Mouse (Mus musculus) olfactory bulb, adult 2 months (tissue): Measurements from ENCODE around the gene Ywhag. TPM values are rescaled to one million over a fixed set of nuclear protein-coding genes. Genes with fewer than 3 reads are reported as not detected.

Experiments
- H3K27ac ChIP-seq: fragments of 200-500 bp; 2 replicates; pipeline ENCODE4 v1.5.1; 2012; ENCODE audit warnings: low read depth, low read length; ENCODE audit not compliant: insufficient read depth
- H3K4me1 ChIP-seq: fragments of 200-500 bp; 2 replicates; pipeline ENCODE4 v1.6.1; 2012; ENCODE audit warnings: low read length; ENCODE audit not compliant: control insufficient read depth, insufficient read depth
- H3K4me3 ChIP-seq: fragments of 200-500 bp; 2 replicates; pipeline ENCODE4 v1.5.1; 2012; ENCODE audit warnings: mild to moderate bottlenecking, low read depth, low read length, moderate library complexity; ENCODE audit not compliant: insufficient read depth
- CTCF ChIP-seq: fragments of 200-500 bp; IDR thresholded peaks from 2 replicates; pipeline ENCODE4 v1.5.1; 2012; ENCODE audit warnings: low read depth, mild to moderate bottlenecking, low read length, moderate library complexity; ENCODE audit not compliant: insufficient read depth
- POLR2A ChIP-seq: fragments of 200-500 bp; IDR thresholded peaks from 2 replicates; pipeline ENCODE4 v1.6.1; 2012; ENCODE audit warnings: mild to moderate bottlenecking, low read depth, low read length, moderate library complexity; ENCODE audit not compliant: insufficient read depth
- WGBS: fragments of 180-500 bp; shearing (Covaris S2); methylation state at CpG from one replicate; pipeline ENCODE4 v1.1.7; 2018; 5-methylcytosine and 5-hydroxymethylcytosine counted together
- polyA plus RNA-seq: library from polyadenylated mRNA; stranded (reverse); fragments of >200 nt; gene quantifications from 2 replicates; pipeline ENCODE4 v1.2.4, GENCODE M21; 2012; ENCODE audit warnings: low replicate concordance; ENCODE audit not compliant: missing spikeins, insufficient read depth, insufficient read length

Ywhag gene
- polyA plus RNA-seq, 1 experiment = 282 TPM

DNA sequence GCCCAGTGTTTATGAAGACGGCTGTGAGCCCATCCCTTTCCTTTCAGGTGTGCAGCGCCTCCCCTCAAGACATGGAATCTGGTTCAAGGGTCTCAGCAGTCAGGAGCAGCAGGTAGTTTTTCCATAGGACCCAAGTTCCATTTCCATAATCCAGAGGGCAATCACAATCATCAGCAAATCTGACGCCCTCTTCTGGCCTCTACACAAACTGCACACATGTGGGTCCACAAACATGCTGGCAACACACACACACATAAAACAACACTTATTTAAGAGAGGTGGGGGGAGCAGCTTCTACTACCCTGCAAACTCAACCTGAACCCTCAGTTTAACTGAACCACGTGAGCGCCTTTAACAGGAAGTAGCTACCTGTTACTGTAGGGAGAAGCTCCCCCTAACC lies 15.8 kb downstream of the Ywhag start:
- TF ChIP-seq CTCF = no peak
- TF ChIP-seq POLR2A = no peak
- Histone ChIP-seq H3K4me1 (peaks cover 23% of the 10 kb centered on the region), H3K4me3 (no peak overlapping the region), H3K27ac (no peak overlapping the region)
- 94% methylated on average over 5 of the region's 5 CpGs for WGBS

DNA sequence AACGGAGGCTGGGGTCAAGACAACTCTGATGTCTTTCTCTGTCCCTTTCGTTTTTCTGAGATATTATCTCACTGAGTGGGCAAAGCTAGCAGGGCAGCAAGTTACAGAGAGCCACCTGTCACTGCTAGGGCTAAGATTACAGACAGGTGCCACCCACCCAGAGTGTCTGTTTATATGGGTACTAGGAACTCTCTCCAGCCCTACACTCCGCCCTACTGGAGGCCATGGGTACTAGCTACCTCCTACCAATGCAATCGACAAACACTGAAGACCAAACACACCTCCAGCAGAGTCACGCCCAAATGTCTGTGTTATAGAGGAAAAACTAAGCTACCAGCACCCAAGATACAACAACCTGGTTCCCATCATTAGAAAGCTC lies 16.4 kb downstream of the Ywhag start:
- TF ChIP-seq POLR2A = no peak
- no peak overlapping the region for H3K4me3 ChIP-seq
- peaks cover 26% of the 10 kb centered on the region for H3K4me1 ChIP-seq
- 91% methylated on average over 5 of the region's 5 CpGs for WGBS
- no peak overlapping the region for H3K27ac ChIP-seq

DNA sequence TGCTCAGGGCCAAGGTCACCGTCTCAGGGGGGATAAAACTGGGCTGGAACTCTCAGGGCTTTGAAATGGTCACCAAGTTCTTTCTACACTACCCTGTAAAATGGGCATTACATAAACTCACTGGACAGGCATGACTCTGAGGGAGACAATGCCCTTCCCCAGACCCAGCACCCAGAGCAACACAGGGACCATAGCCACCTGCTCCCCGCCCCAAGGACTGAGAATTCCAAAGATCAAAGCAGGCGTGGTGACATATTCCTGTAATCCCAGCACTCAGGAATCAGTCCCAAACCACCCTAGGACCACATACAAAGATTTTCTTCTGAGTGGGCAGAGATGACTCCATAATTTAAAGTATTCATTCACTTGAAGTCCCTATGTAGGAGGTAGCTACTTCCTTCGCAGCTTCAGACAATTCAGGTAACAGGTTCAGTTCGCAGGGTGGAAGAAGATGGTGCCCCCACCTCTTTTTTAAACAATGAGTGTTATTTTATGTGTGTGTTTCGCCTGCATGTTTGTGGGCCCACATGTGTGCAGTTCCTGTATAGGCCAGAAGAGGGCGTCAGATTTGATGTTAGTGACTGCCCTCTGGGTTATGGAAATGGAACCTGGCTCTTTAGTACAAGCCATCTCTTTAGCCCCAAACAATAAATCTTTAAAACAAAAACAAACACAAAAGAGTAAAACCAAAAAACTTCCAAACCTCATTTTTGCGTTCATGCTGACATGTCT lies 16.9 kb downstream of the Ywhag start:
- no peak for TF ChIP-seq CTCF
- no peak for TF ChIP-seq POLR2A
- 88% methylated on average over 8 of the region's 8 CpGs for WGBS
- Histone ChIP-seq H3K27ac (no peak overlapping the region), H3K4me3 (no peak overlapping the region), H3K4me1 (peaks cover 27% of the 10 kb centered on the region)

DNA sequence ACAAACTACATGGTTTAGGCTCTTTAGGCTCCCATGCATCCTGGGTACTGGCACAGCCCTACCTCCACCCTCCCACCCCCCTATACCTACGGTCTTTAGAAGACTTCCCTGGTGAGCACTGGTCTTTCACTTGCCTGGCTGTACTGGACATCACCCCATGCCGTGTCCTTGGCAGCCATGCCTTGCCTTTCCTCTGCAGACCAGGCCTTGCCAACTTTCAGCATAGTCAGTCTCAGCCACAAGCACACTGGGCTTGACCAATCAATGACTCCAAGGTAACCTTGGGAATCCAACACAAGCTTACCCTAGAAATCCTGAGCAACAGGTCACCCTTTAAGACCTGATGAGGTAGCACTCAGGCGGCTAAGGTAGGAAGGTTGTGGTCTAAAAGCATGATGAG lies 17.8 kb downstream of the Ywhag start:
- 78% methylated on average over 3 of the region's 3 CpGs for WGBS
- TF ChIP-seq POLR2A = no peak
- no peak for TF ChIP-seq CTCF
- H3K4me1 ChIP-seq = peaks cover 29% of the 10 kb centered on the region
- no peak overlapping the region for H3K27ac ChIP-seq
- no peak overlapping the region for H3K4me3 ChIP-seq

DNA sequence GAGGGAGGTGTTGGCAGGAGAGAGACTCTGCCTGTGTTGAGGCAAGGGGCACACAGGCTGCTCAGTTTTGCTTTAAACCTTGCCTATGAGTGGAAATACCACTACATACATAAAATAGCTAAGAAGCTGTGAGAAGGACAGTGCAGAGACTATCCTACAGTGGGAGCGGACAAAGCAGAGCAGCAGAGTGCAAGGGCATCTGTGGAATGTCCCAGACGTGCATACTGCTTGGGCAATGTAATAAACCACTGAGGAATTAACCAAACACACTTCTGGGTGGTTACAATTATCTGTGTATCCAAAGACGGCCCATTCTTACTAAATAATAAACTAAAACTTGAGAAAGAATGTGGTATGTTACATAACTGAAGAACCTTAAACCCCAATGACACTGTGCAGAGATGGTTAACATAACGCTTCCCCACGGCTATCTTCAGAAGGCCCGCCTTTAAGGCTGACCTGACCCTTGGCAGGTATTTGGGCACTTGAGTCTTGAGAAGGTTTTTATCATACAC lies 18.3 kb downstream of the Ywhag start:
- WGBS = 82% methylated on average over 6 of the region's 6 CpGs
- Histone ChIP-seq H3K27ac (no peak overlapping the region), H3K4me3 (no peak overlapping the region)

DNA sequence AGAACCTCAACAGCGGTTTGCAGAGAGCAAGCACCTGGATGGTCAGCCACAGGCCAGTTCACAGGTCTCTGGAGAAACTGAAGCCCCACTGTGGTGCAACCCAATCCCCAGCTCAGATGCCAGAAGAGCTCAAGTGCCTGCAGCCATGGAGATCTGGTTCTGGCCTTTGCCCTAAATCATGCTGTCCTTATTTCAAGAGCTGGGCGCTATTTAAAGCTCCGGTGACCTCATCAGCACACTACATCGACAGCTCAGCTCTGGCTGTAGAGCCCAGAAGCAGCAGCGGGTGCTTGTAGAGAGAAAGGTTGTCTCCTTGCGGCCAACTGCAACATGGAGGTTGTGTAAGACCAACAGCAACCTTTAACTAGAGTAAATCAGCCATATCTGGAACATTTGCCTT lies 20.3 kb downstream of the Ywhag start:
- no peak for TF ChIP-seq CTCF
- TF ChIP-seq POLR2A = no peak
- Histone ChIP-seq H3K4me1 (peaks cover 44% of the 10 kb centered on the region), H3K27ac (no peak overlapping the region), H3K4me3 (no peak overlapping the region)
- WGBS = 58% methylated on average over 6 of the region's 6 CpGs

More for the DNA sequence above, 18.3 kb downstream of the Ywhag start:
- TF ChIP-seq CTCF (no peak), POLR2A (no peak)
- H3K4me1 ChIP-seq = peaks cover 34% of the 10 kb centered on the region

DNA sequence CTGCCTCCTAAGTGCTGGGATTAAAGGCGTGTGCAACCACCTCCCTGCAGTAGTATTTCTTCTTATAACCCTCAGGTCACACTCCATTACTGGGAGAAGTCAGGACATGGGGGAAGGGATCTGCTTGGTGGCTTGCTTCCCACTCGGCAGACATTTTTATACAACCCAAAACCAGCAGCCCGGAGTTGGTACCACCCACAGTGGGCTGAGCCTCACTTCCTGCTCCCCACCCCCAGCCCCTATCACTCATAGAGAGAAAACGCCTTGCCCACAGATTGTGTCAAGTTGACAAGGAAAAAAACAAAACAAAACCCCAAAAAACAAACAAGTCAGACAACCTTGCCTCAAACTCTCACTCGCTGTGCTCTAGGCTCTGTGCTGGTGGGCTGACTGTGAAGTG lies 21.2 kb downstream of the Ywhag start:
- WGBS = 49% methylated on average over 5 of the region's 5 CpGs
- no peak for TF ChIP-seq POLR2A
- TF ChIP-seq CTCF = no peak
- Histone ChIP-seq H3K27ac (no peak overlapping the region), H3K4me1 (peaks cover 48% of the 10 kb centered on the region), H3K4me3 (no peak overlapping the region)

DNA sequence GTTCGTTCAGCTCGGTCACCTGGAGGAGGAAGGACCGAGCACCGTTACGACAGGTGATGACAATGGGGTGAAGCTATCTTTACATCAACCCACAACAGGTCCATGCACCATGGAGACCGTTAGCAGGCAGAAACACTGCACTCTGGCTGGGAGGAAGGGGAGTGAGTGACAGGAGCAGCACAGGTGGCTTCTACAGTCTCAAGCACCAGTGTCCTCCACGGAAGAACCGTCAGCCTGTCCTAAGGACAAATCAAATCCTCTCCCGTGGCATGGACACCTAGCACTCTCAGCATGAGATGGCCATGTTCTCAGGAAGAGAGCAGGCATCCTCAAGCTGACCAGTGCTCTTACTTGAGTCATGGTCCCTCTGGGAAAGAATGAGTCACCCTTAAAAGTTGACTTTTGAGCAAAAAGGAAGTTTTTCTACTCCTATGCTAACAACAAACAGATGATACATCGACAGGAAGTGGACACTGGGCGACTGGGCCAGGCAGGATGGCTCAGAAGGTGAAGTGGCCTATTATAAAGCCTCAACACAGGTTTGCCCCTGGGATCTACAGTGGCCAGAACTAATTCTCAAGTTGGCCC lies 22.7 kb downstream of the Ywhag start:
- WGBS = 87% methylated on average over 11 of the region's 11 CpGs
- Histone ChIP-seq H3K4me1 (peaks cover 53% of the 10 kb centered on the region), H3K27ac (no peak overlapping the region), H3K4me3 (no peak overlapping the region)
- no peak for TF ChIP-seq CTCF
- TF ChIP-seq POLR2A = no peak

DNA sequence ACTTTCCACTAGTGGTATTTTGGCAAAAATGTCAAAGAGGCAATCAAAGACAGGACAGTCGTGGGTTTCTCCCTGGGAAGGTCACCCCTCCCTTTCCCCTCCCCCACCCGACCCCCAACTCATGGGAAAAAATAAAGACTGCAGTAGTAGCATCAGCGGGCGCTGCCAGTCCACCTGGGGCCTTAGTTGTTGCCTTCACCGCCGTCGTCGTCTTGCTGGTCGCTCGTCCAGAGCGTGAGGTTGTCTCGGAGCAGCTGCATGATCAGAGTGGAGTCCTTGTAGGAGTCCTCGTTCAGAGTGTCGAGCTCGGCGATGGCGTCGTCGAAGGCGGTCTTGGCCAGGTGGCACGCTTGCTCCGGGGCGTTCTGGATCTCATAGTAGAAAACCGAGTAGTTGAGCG lies 23.6 kb downstream of the Ywhag start:
- H3K4me1 ChIP-seq = peaks cover 49% of the 10 kb centered on the region
- no peak for TF ChIP-seq POLR2A
- no peak for TF ChIP-seq CTCF
- H3K27ac ChIP-seq = no peak overlapping the region
- WGBS = 81% methylated on average over 25 of the region's 25 CpGs
- H3K4me3 ChIP-seq = no peak overlapping the region

DNA sequence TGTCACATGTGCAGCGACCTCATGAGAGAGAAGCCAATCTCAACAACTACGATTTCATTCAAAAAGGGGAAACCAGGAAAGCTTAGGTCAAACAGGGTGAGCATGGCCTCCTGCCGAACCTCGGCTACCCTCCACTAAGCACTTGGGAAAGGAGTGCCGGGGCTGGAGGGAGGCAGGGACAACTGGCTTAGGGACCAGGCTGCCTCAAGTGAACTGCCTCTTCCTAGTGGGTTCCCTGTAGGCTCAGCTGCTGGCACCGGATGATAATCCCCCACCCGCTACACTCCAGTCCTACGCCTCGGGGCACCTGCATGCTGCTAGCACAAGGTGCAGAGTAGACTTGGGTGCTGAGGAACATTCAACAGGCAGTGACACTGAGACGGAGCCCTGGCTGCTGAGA lies 24.8 kb downstream of the Ywhag start:
- Histone ChIP-seq H3K4me1 (peaks cover 47% of the 10 kb centered on the region), H3K4me3 (no peak overlapping the region), H3K27ac (no peak overlapping the region)
- WGBS = 68% methylated on average over 10 of the region's 10 CpGs
- TF ChIP-seq POLR2A = no peak
